Mouse (Mus musculus): ENCODE measurements at regions not wholly inside any gene's neighbourhood (a gene's known extent, or its start where the extent isn't known, plus 50 kb on each side); places are given as distances from the start of the nearest gene placed in this dataset.
A peak's percentile ranks its signal among the peaks of the same experiment; 100 is the strongest.

GRCm38 (mm10) chr16:29877372-29878123, 186.6 kb upstream of the Hes1 start:
- peak; percentile 68 for DNase-seq (ENCODE audit: low spot score)
- Histone ChIP-seq H3K4me2 (ENCODE audit: low read depth, low read length) (no peak overlapping the region), H3K4me1 (ENCODE audit: control insufficient read depth, insufficient read depth, low read length) (peaks cover 23% of the 10 kb centered on the region), H3K9ac (ENCODE audit: low read depth, low read length) (no peak overlapping the region), H3K27ac (replicated peaks; ENCODE audit: low read depth, low read length) (no peak overlapping the region), H3K4me3 (ENCODE audit: low read depth, low read length) (no peak overlapping the region), H3K36me3 (ENCODE audit: control insufficient read depth, insufficient read depth, low read length) (no peaks in the 10 kb centered on the region), H3K9me3 (ENCODE audit: control insufficient read depth, low read length) (no peaks in the 10 kb centered on the region), H3K27me3 (replicated peaks; ENCODE audit: control insufficient read depth, insufficient read depth, low read length) (no peaks in the 10 kb centered on the region)
- WGBS = 25% methylated on average over 10 of the region's 10 CpGs
- ATAC-seq (ENCODE audit: low read depth) = no peak

DNA sequence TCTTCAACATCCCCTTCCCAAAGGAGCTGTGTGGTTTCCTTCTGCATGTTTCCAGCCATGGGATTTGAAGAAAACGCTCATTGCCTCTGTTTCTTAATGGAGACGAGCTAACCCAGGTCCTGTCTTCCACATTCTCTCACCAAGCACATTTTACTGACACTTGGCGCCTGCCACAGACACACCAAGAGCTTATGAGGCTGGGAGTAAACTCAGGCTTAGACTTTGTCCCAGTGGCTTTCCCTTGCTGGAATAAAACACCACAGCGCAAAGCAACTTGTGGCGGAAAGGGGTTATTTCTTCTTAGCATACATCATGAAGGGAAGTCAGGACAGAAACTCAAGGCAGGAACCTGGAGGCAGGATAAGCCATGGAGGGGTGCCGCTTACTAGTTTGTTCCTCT, 184.5 kb upstream of the Hes1 start:
- H3K27ac ChIP-seq (replicated peaks; ENCODE audit: low read depth, low read length) = no peak overlapping the region
- H3K27me3 ChIP-seq (replicated peaks; ENCODE audit: control insufficient read depth, insufficient read depth, low read length) = no peaks in the 10 kb centered on the region
- no peak overlapping the region for H3K4me2 ChIP-seq (ENCODE audit: low read depth, low read length)
- no peaks in the 10 kb centered on the region for H3K9me3 ChIP-seq (ENCODE audit: control insufficient read depth, low read length)
- peaks cover 37% of the 10 kb centered on the region for H3K4me1 ChIP-seq (ENCODE audit: control insufficient read depth, insufficient read depth, low read length)
- ATAC-seq (ENCODE audit: low read depth) = no peak
- DNase-seq (ENCODE audit: low spot score) = no peak
- H3K9ac ChIP-seq (ENCODE audit: low read depth, low read length) = no peak overlapping the region
- WGBS = 71% methylated on average over 6 of the region's 6 CpGs
- H3K36me3 ChIP-seq (ENCODE audit: control insufficient read depth, insufficient read depth, low read length) = no peaks in the 10 kb centered on the region
- no peak overlapping the region for H3K4me3 ChIP-seq (ENCODE audit: low read depth, low read length)

- peak; percentile 71 for DNase-seq (ENCODE audit: low spot score)
- WGBS = 28% methylated on average over 12 of the region's 12 CpGs
Observed at GRCm38 (mm10) chr16:29881497-29881896, 182.7 kb upstream of the Hes1 start.

DNA sequence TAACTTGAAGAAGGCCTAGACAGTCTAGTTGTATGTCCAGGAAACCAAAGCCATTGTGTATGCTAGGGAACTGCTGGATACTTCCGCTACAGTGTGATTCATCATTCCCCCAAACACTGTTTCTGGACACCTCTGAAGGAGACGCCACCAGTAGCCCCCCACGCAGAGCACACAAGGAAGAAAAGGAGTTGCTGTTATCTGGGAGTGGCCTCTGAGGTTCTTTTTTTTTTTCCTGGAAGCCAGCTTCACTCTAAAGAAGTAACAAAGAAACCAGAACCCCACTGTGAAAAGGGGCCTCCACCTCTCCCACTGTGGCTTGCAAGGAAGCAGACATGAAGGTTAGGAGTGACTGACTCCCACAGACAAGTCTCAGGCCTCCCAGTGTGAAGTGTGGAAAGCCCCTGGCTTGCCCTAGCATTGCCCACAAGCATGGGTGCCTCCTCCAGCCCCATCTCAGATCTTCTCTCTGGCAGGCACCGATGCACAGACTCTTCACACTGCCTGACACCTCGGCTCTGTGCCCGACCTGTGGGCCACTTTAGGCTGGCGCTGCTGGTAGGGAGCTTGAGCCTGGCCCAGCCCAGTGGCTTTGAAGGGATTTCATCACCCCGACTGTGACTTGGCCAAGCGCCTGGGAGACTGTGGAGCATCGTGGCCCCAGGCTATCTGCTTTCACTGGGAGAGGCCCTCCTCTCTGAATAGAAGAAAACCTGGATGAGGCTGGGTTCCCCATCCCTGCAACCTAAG, 181.8 kb upstream of the Hes1 start:
- Histone ChIP-seq H3K4me2 (ENCODE audit: low read depth, low read length) (no peak overlapping the region), H3K27ac (replicated peaks; ENCODE audit: low read depth, low read length) (peak overlapping the region; percentile 64), H3K4me1 (ENCODE audit: control insufficient read depth, insufficient read depth, low read length) (peaks cover 31% of the 10 kb centered on the region), H3K27me3 (replicated peaks; ENCODE audit: control insufficient read depth, insufficient read depth, low read length) (no peaks in the 10 kb centered on the region), H3K36me3 (ENCODE audit: control insufficient read depth, insufficient read depth, low read length) (no peaks in the 10 kb centered on the region), H3K9ac (ENCODE audit: low read depth, low read length) (no peak overlapping the region), H3K4me3 (ENCODE audit: low read depth, low read length) (no peak overlapping the region), H3K9me3 (ENCODE audit: control insufficient read depth, low read length) (no peaks in the 10 kb centered on the region)
- ATAC-seq (ENCODE audit: low read depth) = peak; percentile 84
- DNase-seq (ENCODE audit: low spot score) = peak; percentile 88
- 21% methylated on average over 10 of the region's 10 CpGs for WGBS

More at GRCm38 (mm10) chr16:29881497-29881896, 182.7 kb upstream of the Hes1 start:
- no peak overlapping the region for H3K9ac ChIP-seq (ENCODE audit: low read depth, low read length)
- H3K4me1 ChIP-seq (ENCODE audit: control insufficient read depth, insufficient read depth, low read length) = peaks cover 37% of the 10 kb centered on the region
- H3K4me3 ChIP-seq (ENCODE audit: low read depth, low read length) = no peak overlapping the region
- no peak for ATAC-seq (ENCODE audit: low read depth)
- H3K9me3 ChIP-seq (ENCODE audit: control insufficient read depth, low read length) = no peaks in the 10 kb centered on the region
- no peak overlapping the region for H3K4me2 ChIP-seq (ENCODE audit: low read depth, low read length)
- no peaks in the 10 kb centered on the region for H3K36me3 ChIP-seq (ENCODE audit: control insufficient read depth, insufficient read depth, low read length)
- 0 out of 2 replicates have a peak overlapping the region, but pooled peaks have one; percentile 1 for H3K27ac ChIP-seq (replicated peaks; ENCODE audit: low read depth, low read length)
- no peaks in the 10 kb centered on the region for H3K27me3 ChIP-seq (replicated peaks; ENCODE audit: control insufficient read depth, insufficient read depth, low read length)

DNA sequence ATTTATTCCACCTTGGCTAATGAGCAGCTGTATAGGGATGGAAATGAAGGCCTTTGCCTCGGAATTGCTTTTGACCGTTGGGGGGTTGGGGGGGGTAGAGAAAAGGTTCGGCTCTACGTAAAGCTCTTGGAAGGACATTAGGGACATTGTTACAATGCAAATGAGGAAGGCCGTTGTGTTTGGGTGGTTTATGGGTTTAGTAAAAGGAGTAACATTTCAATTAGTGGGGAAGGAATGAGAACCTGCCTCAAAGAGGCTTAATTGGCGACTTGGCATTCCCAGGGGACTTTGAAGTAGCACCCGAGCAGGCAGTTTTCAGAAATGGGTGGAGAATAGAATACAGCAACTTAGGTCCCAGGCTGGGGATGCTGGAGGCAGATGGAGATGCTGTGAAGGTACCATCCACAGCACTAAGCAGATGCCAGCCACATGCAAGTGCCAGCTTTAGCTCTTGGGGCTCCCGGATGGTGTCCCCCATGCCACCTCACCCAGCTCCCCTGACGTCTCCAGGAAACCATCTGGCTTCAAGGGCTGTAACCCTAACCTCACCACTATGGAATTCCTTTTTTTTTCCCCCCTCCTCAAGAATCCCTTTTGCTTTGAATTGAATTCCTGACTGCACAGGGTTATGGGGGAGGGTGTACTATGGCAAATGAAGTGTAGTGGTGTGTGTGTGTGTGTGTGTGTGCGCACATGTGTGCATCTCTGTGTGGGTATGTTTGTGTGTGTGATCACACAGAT, 180.8 kb upstream of the Hes1 start:
- WGBS = 16% methylated on average over 10 of the region's 10 CpGs
- Histone ChIP-seq H3K4me2 (ENCODE audit: low read depth, low read length) (no peak overlapping the region), H3K9ac (ENCODE audit: low read depth, low read length) (no peak overlapping the region), H3K36me3 (ENCODE audit: control insufficient read depth, insufficient read depth, low read length) (no peaks in the 10 kb centered on the region), H3K27me3 (replicated peaks; ENCODE audit: control insufficient read depth, insufficient read depth, low read length) (no peaks in the 10 kb centered on the region), H3K4me3 (ENCODE audit: low read depth, low read length) (no peak overlapping the region), H3K27ac (replicated peaks; ENCODE audit: low read depth, low read length) (no peak overlapping the region), H3K9me3 (ENCODE audit: control insufficient read depth, low read length) (no peaks in the 10 kb centered on the region), H3K4me1 (ENCODE audit: control insufficient read depth, insufficient read depth, low read length) (peaks cover 30% of the 10 kb centered on the region)
- peak; percentile 65 for ATAC-seq (ENCODE audit: low read depth)
- peak; percentile 73 for DNase-seq (ENCODE audit: low spot score)

DNA sequence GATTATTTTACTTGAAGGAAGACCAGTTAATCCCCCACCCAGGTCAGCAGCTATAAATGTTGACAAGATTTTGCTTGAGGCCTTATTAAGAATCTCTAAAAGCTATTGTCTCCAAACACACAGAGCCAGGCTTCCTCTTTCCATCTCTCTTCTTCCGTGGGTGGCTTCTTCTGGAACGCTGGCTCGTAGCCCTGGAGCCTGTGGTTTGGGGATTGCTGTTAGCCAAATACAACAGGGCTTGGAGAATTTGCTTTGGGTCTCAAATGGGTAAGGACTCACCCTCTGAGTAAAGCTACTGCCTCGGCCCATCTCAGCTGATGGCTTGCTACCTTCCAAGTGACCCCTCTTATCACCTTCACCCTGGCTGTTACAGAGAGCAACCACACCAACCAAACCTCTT, 179.3 kb upstream of the Hes1 start:
- Histone ChIP-seq H3K4me3 (ENCODE audit: low read depth, low read length) (no peak overlapping the region), H3K4me2 (ENCODE audit: low read depth, low read length) (no peak overlapping the region), H3K4me1 (ENCODE audit: control insufficient read depth, insufficient read depth, low read length) (peaks cover 37% of the 10 kb centered on the region), H3K36me3 (ENCODE audit: control insufficient read depth, insufficient read depth, low read length) (no peaks in the 10 kb centered on the region), H3K9ac (ENCODE audit: low read depth, low read length) (no peak overlapping the region), H3K27ac (replicated peaks; ENCODE audit: low read depth, low read length) (no peak overlapping the region), H3K9me3 (ENCODE audit: control insufficient read depth, low read length) (no peaks in the 10 kb centered on the region), H3K27me3 (replicated peaks; ENCODE audit: control insufficient read depth, insufficient read depth, low read length) (no peaks in the 10 kb centered on the region)
- 75% methylated on average over 4 of the region's 4 CpGs for WGBS
- ATAC-seq (ENCODE audit: low read depth) (no peak), DNase-seq (ENCODE audit: low spot score) (no peak)

- Histone ChIP-seq H3K4me1 (ENCODE audit: control insufficient read depth, insufficient read depth, low read length) (peaks cover 29% of the 10 kb centered on the region), H3K9ac (ENCODE audit: low read depth, low read length) (no peak overlapping the region), H3K9me3 (ENCODE audit: control insufficient read depth, low read length) (no peaks in the 10 kb centered on the region), H3K36me3 (ENCODE audit: control insufficient read depth, insufficient read depth, low read length) (no peaks in the 10 kb centered on the region), H3K4me2 (ENCODE audit: low read depth, low read length) (no peak overlapping the region), H3K27me3 (replicated peaks; ENCODE audit: control insufficient read depth, insufficient read depth, low read length) (no peaks in the 10 kb centered on the region), H3K4me3 (ENCODE audit: low read depth, low read length) (no peak overlapping the region), H3K27ac (replicated peaks; ENCODE audit: low read depth, low read length) (no peak overlapping the region)
- 81% methylated on average over 4 of the region's 4 CpGs for WGBS
- DNase-seq (ENCODE audit: low spot score) = no peak
- no peak for ATAC-seq (ENCODE audit: low read depth)
Observed at GRCm38 (mm10) chr16:29886755-29887154, 177.4 kb upstream of the Hes1 start.

DNA sequence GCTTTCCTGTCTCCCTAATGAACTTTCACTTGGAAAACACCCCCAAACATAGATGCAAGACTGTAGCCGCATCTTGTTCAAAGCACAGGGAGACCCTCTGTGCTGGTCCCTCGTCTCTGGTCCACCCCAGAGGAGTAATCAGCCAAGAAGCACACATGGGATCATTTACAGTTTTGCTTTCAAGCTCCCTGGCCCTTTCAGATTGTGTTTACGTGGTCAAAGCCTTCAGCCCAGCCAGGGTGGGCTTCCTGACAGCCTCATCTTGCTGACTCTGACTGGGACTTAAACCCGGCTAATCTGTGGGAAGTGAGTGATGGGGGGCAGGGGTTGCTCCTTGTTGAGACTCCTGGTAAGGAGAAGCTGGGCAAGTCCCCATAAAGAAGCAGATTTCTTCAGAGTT, 174.8 kb upstream of the Hes1 start:
- Histone ChIP-seq H3K4me1 (ENCODE audit: control insufficient read depth, insufficient read depth, low read length) (peaks cover 19% of the 10 kb centered on the region; the same call in 1 of the 2 replicates), H3K36me3 (ENCODE audit: control insufficient read depth, insufficient read depth, low read length) (no peaks in the 10 kb centered on the region), H3K4me2 (ENCODE audit: low read depth, low read length) (no peak overlapping the region), H3K27me3 (replicated peaks; ENCODE audit: control insufficient read depth, insufficient read depth, low read length) (no peaks in the 10 kb centered on the region), H3K27ac (replicated peaks; ENCODE audit: low read depth, low read length) (no peak overlapping the region), H3K9ac (ENCODE audit: low read depth, low read length) (no peak overlapping the region), H3K4me3 (ENCODE audit: low read depth, low read length) (no peak overlapping the region), H3K9me3 (ENCODE audit: control insufficient read depth, low read length) (no peaks in the 10 kb centered on the region)
- ATAC-seq (ENCODE audit: low read depth) = no peak
- WGBS = 25% methylated on average over 4 of the region's 4 CpGs
- no peak for DNase-seq (ENCODE audit: low spot score)

All from embryonic facial prominence, embryonic 14.5 days (tissue).